Mouse (Mus musculus) layer of hippocampus, adult 9-11 months (tissue): ENCODE measurements around the gene Methig1.

Experiments
- DNase-seq: peaks from one replicate; pipeline ENCODE4 v3.0.0; 2022

Gene Methig1

GRCm38 (mm10) chr15:100428296-100428905 is 75.5 kb downstream of the Methig1 start:
- DNase-seq, result no peak

GRCm38 (mm10) chr15:100429959-100430565 is 77.1 kb downstream of the Methig1 start:
- peak; percentile 19 for DNase-seq

DNA sequence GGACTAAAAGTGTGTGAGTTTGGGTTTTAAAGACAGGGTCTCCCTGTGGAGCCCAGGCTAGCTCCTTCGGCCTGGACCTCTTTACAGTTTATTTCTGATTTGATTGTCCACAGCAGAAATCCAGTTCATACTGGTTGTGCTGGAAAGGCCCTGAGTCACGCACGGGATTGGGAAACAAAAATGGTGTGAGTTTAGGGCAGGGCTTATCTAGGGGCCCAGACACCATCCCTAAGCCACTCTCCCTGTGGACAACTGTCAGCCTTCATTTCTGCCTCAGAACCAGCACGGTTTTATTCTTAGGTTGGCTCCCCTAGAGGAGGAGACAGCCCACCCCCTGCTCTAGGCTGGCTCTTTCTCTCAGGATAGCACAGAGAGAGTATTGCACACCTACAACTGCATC is 80.3 kb downstream of the Methig1 start:
- DNase-seq, result no peak
